Mouse (Mus musculus) spleen, adult 2 months (tissue): ENCODE measurements around the gene Gm20388. TPM values are rescaled to one million over a fixed set of nuclear protein-coding genes. Genes with fewer than 3 reads are reported as not detected.
"Not testable (repeated sequence)": the region's sequence is repeated elsewhere in the genome, so short reads cannot be mapped to it uniquely, and the experiment has no call there.

Source experiments
- DNase-seq, 2 experiments: peaks; one replicate each; pipeline versions ENCODE4 v3.0.0 to v3.0.0-alpha.2; 2012 to 2021; ENCODE audit warnings: low spot score in 2 of 2, low read depth in 1 of 2
- H3K27ac ChIP-seq: fragments of 200-500 bp; 2 replicates; pipeline ENCODE4 v1.5.1; 2012; ENCODE audit warnings: low read length, inconsistent platforms; ENCODE audit not compliant: insufficient read depth
- H3K27me3 ChIP-seq: fragments of 200-500 bp; 2 replicates; pipeline ENCODE4 v1.6.1; 2012; ENCODE audit warnings: mild to moderate bottlenecking, moderate library complexity, low read length, inconsistent platforms; ENCODE audit not compliant: control insufficient read depth, insufficient read depth
- H3K36me3 ChIP-seq: fragments of 200-500 bp; 2 replicates; pipeline ENCODE4 v1.6.1; 2012; ENCODE audit warnings: mild to moderate bottlenecking, low read length, inconsistent platforms; ENCODE audit not compliant: control insufficient read depth, insufficient read depth
- H3K4me1 ChIP-seq: fragments of 200-500 bp; 2 replicates; pipeline ENCODE4 v1.6.1; 2011; ENCODE audit warnings: inconsistent platforms; ENCODE audit not compliant: control insufficient read depth, insufficient read depth, insufficient read length
- H3K4me3 ChIP-seq: fragments of 200-500 bp; 2 replicates; pipeline ENCODE4 v1.5.1; 2011; ENCODE audit warnings: mild to moderate bottlenecking, inconsistent platforms; ENCODE audit not compliant: insufficient read depth, insufficient read length; ENCODE audit errors: extremely low read depth
- CTCF ChIP-seq: fragments of 200-500 bp; IDR thresholded peaks from 2 replicates; pipeline ENCODE4 v1.5.1; 2011; ENCODE audit warnings: mild to moderate bottlenecking, inconsistent platforms; ENCODE audit not compliant: insufficient read depth, insufficient read length, insufficient replicate concordance; ENCODE audit errors: extremely low read depth
- POLR2A ChIP-seq: fragments of 200-500 bp; IDR thresholded peaks from 2 replicates; pipeline ENCODE4 v1.6.1; 2011; ENCODE audit warnings: low read depth, low read length, inconsistent platforms
- WGBS: fragments of 180-500 bp; shearing (Covaris S2); methylation state at CpG from one replicate; pipeline ENCODE4 v1.1.7; 2018; 5-methylcytosine and 5-hydroxymethylcytosine counted together
- polyA plus RNA-seq: library from polyadenylated mRNA; depleted of rRNA; stranded (reverse); fragments of >200 nt; gene quantifications from 2 replicates; pipeline ENCODE4 v1.2.3, GENCODE M21; 2012

Gene Gm20388
- polyA plus RNA-seq, 1 experiment = 26.1 TPM

DNA sequence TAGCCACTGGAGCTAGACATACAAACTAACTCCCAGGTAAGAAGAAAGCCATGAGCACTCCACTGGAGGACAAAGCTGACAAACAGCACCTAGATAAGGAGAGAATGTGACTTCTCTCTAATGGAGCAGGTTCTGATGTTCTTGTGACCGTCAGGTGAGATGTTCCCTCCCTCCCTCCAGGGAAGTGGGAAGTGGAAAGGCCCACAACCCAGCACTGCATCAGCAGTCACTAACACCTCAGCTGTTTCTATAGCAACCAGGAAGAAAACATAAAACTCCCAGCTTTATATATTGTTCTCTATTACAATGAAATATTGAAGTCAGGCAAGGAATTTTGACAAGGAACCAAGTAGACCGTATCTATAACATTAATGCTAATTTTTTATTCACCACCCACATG, 3109.4 kb downstream of the Gm20388 start:
- DNase-seq = no peak
- WGBS = 54% methylated on average over 2 of the region's 2 CpGs
- no peak overlapping the region for H3K27ac ChIP-seq
- TF ChIP-seq POLR2A (no peak), CTCF (no peak)
- no peaks in the 10 kb centered on the region for H3K27me3 ChIP-seq
- H3K36me3 ChIP-seq = no peaks in the 10 kb centered on the region
- H3K4me1 ChIP-seq = peaks cover 32% of the 10 kb centered on the region
- no peak overlapping the region for H3K4me3 ChIP-seq

- no peaks in the 10 kb centered on the region for H3K36me3 ChIP-seq
- TF ChIP-seq CTCF (no peak), POLR2A (no peak)
- no peak overlapping the region for H3K4me3 ChIP-seq
- no peak for DNase-seq
- no peak overlapping the region for H3K27ac ChIP-seq
- WGBS = 72% methylated on average over 2 of the region's 2 CpGs
- H3K4me1 ChIP-seq = peaks cover 39% of the 10 kb centered on the region
- no peaks in the 10 kb centered on the region for H3K27me3 ChIP-seq
Measured at GRCm38 (mm10) chr8:123020859-123021258, 3110.2 kb downstream of the Gm20388 start.

DNA sequence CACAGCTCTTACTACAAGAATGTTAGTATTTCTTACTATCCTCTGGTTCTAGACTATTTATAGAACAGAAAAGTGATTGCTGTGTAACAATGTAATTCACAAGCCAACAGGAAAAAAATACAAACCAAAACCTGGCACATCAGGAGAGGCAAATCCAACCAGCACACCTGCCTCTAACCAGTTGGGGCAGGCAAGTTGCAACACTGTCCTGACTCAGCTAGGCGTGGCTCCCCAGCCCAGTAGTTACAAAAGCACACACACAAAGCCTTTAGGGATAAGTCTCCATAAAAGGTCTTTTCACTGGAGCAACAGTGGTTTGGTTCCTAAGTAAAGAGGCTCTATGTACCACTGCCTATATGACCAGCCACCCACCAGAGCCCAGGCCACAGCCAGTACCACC, 3110.6 kb downstream of the Gm20388 start:
- no peak for DNase-seq
- 70% methylated on average over 1 of the region's 1 CpGs for WGBS
- H3K4me3 ChIP-seq = no peak overlapping the region
- no peak overlapping the region for H3K27ac ChIP-seq
- no peaks in the 10 kb centered on the region for H3K36me3 ChIP-seq
- H3K27me3 ChIP-seq = no peaks in the 10 kb centered on the region
- TF ChIP-seq CTCF (no peak), POLR2A (no peak)
- peaks cover 40% of the 10 kb centered on the region for H3K4me1 ChIP-seq

- Histone ChIP-seq H3K36me3 (no peaks in the 10 kb centered on the region), H3K4me3 (no peak overlapping the region), H3K4me1 (peaks cover 41% of the 10 kb centered on the region), H3K27me3 (no peaks in the 10 kb centered on the region), H3K27ac (no peak overlapping the region)
- WGBS = 78% methylated on average over 3 of the region's 3 CpGs
- TF ChIP-seq POLR2A = no peak
- no peak for TF ChIP-seq CTCF
- DNase-seq = no peak
Measured at GRCm38 (mm10) chr8:123022727-123023126, 3112.1 kb downstream of the Gm20388 start.

GRCm38 (mm10) chr8:123024226-123024625, 3113.6 kb downstream of the Gm20388 start:
- Histone ChIP-seq H3K4me3 (no peak overlapping the region), H3K4me1 (peaks cover 38% of the 10 kb centered on the region), H3K27me3 (no peaks in the 10 kb centered on the region), H3K27ac (no peak overlapping the region), H3K36me3 (no peaks in the 10 kb centered on the region)
- no peak for DNase-seq
- 97% methylated on average over 2 of the region's 2 CpGs for WGBS
- TF ChIP-seq CTCF = no peak
- no peak for TF ChIP-seq POLR2A

- H3K4me1 ChIP-seq = peaks cover 34% of the 10 kb centered on the region
- TF ChIP-seq POLR2A = no peak
- TF ChIP-seq CTCF = no peak
- no peaks in the 10 kb centered on the region for H3K27me3 ChIP-seq
- no peaks in the 10 kb centered on the region for H3K36me3 ChIP-seq
- H3K4me3 ChIP-seq = no peak overlapping the region
- DNase-seq = no peak
- WGBS = 47% methylated on average over 3 of the region's 3 CpGs
- peak overlapping the region; percentile 10; the same call in 1 of the 2 replicates for H3K27ac ChIP-seq
Measured at GRCm38 (mm10) chr8:123025951-123026351, 3115.3 kb downstream of the Gm20388 start.

DNA sequence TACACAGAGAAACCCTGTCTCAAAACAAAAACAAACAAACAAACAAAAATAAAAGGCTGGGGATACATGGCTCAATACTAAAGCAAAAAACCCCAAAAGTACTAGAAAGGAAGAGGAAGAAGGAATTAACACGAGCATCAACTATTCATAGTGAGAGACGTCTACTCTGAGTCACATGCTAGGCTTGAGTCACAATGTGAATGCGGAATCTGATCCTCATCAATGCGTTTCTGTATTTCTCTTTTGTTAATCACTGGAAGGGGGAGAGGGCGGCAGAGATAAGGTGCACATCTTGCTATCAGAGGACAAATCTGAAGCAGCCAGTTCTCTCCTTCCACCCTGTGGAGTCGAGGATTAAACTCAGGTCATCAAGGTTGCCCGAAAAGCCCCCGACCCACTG, 3117.1 kb downstream of the Gm20388 start:
- Histone ChIP-seq H3K36me3 (no peaks in the 10 kb centered on the region), H3K27me3 (no peaks in the 10 kb centered on the region), H3K4me3 (no peak overlapping the region), H3K4me1 (peaks cover 39% of the 10 kb centered on the region), H3K27ac (peak overlapping the region; percentile 10; the same call in 1 of the 2 replicates)
- WGBS = 65% methylated on average over 8 of the region's 8 CpGs
- no peak for TF ChIP-seq CTCF
- TF ChIP-seq POLR2A = no peak
- no peak for DNase-seq

DNA sequence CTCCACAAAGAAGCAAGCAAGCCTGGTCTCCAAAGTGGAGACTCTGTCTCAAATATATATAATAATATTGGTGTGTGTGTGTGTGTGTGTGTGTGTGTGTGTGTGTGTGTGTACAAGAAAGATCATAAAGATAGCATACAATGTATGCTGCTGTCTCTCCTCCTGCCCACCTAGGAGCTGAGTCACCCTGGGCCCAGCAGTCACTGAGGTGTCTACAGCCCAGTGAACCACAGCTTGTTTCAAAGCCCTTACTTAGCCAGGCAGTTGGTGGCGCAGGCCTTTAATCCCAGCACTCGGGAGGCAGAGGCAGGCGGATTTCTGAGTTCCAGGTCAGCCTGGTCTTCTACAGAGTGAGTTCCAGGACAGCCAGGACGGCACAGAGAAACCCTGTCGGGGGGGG, 3119.4 kb downstream of the Gm20388 start:
- not testable (repeated sequence) for DNase-seq, H3K4me3 ChIP-seq, H3K27ac ChIP-seq, H3K36me3 ChIP-seq, H3K27me3 ChIP-seq
- WGBS = 46% methylated on average over 5 of the region's 5 CpGs
- H3K4me1 ChIP-seq = peaks cover 45% of the 10 kb centered on the region
